Mouse (Mus musculus) C2C12 (cell line): Measurements from ENCODE around the gene Fam84a.

Experiments used
- CTCF ChIP-seq: IDR thresholded peaks from one replicate; pipeline ENCODE4 v1.5.1; 2011; ENCODE audit not compliant: control insufficient read depth, insufficient read depth, insufficient read length
- MAX ChIP-seq: IDR thresholded peaks from one replicate; pipeline ENCODE4 v1.6.1; 2011; ENCODE audit warnings: mild to moderate bottlenecking, control low read depth
- USF1 ChIP-seq: IDR thresholded peaks from one replicate; pipeline ENCODE4 v1.6.1; 2011; ENCODE audit warnings: low read depth, mild to moderate bottlenecking, control low read depth, moderate library complexity

DNA sequence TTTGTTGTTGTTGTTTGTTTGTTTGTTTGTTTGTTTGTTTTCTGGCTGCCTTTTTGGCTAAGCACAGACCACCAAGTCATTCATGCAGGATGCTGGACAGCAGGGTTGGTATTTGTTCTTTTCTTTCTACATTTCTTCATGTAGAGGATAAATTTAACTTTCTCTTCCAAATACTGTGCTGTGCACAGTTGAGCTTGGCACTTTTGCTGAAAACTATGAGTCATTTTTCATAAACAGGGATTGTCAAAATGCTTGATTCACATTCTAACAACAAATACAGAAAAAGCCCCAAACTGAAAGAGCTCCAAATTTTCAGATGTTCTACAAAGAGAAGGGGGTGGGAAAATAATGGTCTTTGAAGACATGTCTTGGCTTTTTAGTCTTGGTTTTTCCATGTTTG lies 54.9 kb downstream of the Fam84a start:
- TF ChIP-seq CTCF, result no peak
- no peak for TF ChIP-seq MAX
- TF ChIP-seq USF1, result no peak
